Mouse (Mus musculus): ENCODE data around the gene Dnajc13.

GRCm38 (mm10) chr9:104193900-104194299 lies 68.8 kb downstream of the Dnajc13 start:
- TF ChIP-seq CTCF (IDR thresholded peaks at IDR 0.05; ENCODE audit: borderline replicate concordance, extremely low read depth, insufficient read depth, insufficient read length) (no peak), POLR2A (IDR thresholded peaks at IDR 0.05; ENCODE audit: borderline replicate concordance, extremely low read depth, insufficient read depth, insufficient read length, poor library complexity, severe bottlenecking) (no peak)

All from brain, embryonic 14.5 days (tissue).